Mouse (Mus musculus) neutrophil, adult 5-6 weeks (primary cell): ENCODE results near the gene Gm20388. TPM values are rescaled to one million over a fixed set of nuclear protein-coding genes. Genes with fewer than 3 reads are reported as not detected.

ENCODE experiments used
- ATAC-seq: fragments of 151-379, 151-347 bp; 2 replicates; pipeline ENCODE4 v1.8.0; 2017; ENCODE audit warnings: mild to moderate bottlenecking, moderate TSS enrichment; ENCODE audit not compliant: insufficient number of reproducible peaks, poor library complexity, low FRiP score, severe bottlenecking; ENCODE audit errors: extremely low read depth
- total RNA-seq: library from RNA; stranded (forward); fragments of 200-1000 nt; gene quantifications from 2 replicates; pipeline ENCODE4 v1.2.3, GENCODE M21; 2017

Gene Gm20388
- total RNA-seq, 1 experiment from 2014 or later: 10.8 TPM

GRCm38 (mm10) chr8:121843184-121843733 lies 1932.6 kb downstream of the Gm20388 start:
- no peak for ATAC-seq

GRCm38 (mm10) chr8:121844765-121845164 lies 1934.1 kb downstream of the Gm20388 start:
- ATAC-seq: no peak

- ATAC-seq: no peak
Measured at GRCm38 (mm10) chr8:121846815-121847214, 1936.2 kb downstream of the Gm20388 start.

- no peak for ATAC-seq
Measured at GRCm38 (mm10) chr8:121847261-121847822, 1936.7 kb downstream of the Gm20388 start.

- no peak for ATAC-seq
Measured at GRCm38 (mm10) chr8:121847987-121848386, 1937.3 kb downstream of the Gm20388 start.

- ATAC-seq: no peak
Measured at GRCm38 (mm10) chr8:121848495-121848894, 1937.9 kb downstream of the Gm20388 start.

GRCm38 (mm10) chr8:121849303-121849702 lies 1938.7 kb downstream of the Gm20388 start:
- ATAC-seq: no peak

GRCm38 (mm10) chr8:121850018-121850417 lies 1939.4 kb downstream of the Gm20388 start:
- peak; percentile 56; the same call in 1 of the 2 replicates for ATAC-seq

GRCm38 (mm10) chr8:121850436-121850820 lies 1939.8 kb downstream of the Gm20388 start:
- ATAC-seq: no peak

GRCm38 (mm10) chr8:121850821-121851470 lies 1940.3 kb downstream of the Gm20388 start:
- ATAC-seq: peak; percentile 94

- no peak for ATAC-seq
Measured at GRCm38 (mm10) chr8:121851716-121852115, 1941.1 kb downstream of the Gm20388 start.

- no peak for ATAC-seq
Measured at GRCm38 (mm10) chr8:121852464-121852863, 1941.8 kb downstream of the Gm20388 start.

- no peak for ATAC-seq
Measured at GRCm38 (mm10) chr8:121853586-121853985, 1942.9 kb downstream of the Gm20388 start.

GRCm38 (mm10) chr8:121856071-121856746 lies 1945.6 kb downstream of the Gm20388 start:
- ATAC-seq: no peak

- no peak for ATAC-seq
Measured at GRCm38 (mm10) chr8:121857331-121857730, 1946.7 kb downstream of the Gm20388 start.

- ATAC-seq: no peak
Measured at GRCm38 (mm10) chr8:121857747-121858146, 1947.1 kb downstream of the Gm20388 start.

GRCm38 (mm10) chr8:121861276-121861675 lies 1950.6 kb downstream of the Gm20388 start:
- no peak for ATAC-seq

- no peak for ATAC-seq
Measured at GRCm38 (mm10) chr8:121861806-121862548, 1951.3 kb downstream of the Gm20388 start.

GRCm38 (mm10) chr8:121865356-121865755 lies 1954.7 kb downstream of the Gm20388 start:
- no peak for ATAC-seq
